Mouse (Mus musculus) lung, embryonic 16.5 days (tissue): Measurements from ENCODE around the gene Peli1. TPM values are rescaled to one million over a fixed set of nuclear protein-coding genes. Genes with fewer than 3 reads are reported as not detected.

Experiments
- ATAC-seq: fragments of 200-750 bp; cut with Nextera tagmentation; 2 replicates; pipeline ENCODE4 v1.8.0; 2017; ENCODE audit warnings: low read depth, mild to moderate bottlenecking, moderate library complexity
- H3K27ac ChIP-seq: fragments of 300-500 bp; sonication (generic); 2 replicates; pipeline ENCODE4 v1.5.1; 2014; ENCODE audit warnings: mild to moderate bottlenecking, control low read depth, low read length
- H3K27me3 ChIP-seq: fragments of 300-500 bp; sonication (generic); 2 replicates; pipeline ENCODE4 v1.6.1; 2014; ENCODE audit warnings: low read depth, low read length, mixed read lengths; ENCODE audit not compliant: control insufficient read depth, insufficient read depth
- H3K36me3 ChIP-seq: fragments of 300-500 bp; sonication (generic); 2 replicates; pipeline ENCODE4 v1.6.1; 2014; ENCODE audit warnings: low read length; ENCODE audit not compliant: control insufficient read depth, insufficient read depth
- H3K4me1 ChIP-seq: fragments of 300-500 bp; sonication (generic); replicated peaks from 2 replicates; pipeline ENCODE4 v1.6.1; 2014; ENCODE audit warnings: low read length, mixed read lengths; ENCODE audit not compliant: control insufficient read depth, insufficient read depth
- H3K4me2 ChIP-seq: fragments of 300-500 bp; sonication (generic); 2 replicates; pipeline ENCODE4 v1.6.1; 2014; ENCODE audit warnings: low read depth, low read length, control low read depth
- H3K4me3 ChIP-seq: fragments of 300-500 bp; sonication (generic); 2 replicates; pipeline ENCODE4 v1.5.1; 2014; ENCODE audit warnings: mild to moderate bottlenecking, low read length, control low read depth
- H3K9ac ChIP-seq: fragments of 300-500 bp; sonication (generic); 2 replicates; pipeline ENCODE4 v1.6.1; 2014; ENCODE audit warnings: low read length, control low read depth
- H3K9me3 ChIP-seq: fragments of 300-500 bp; sonication (generic); 2 replicates; pipeline ENCODE4 v1.6.1; 2016; ENCODE audit warnings: low read length; ENCODE audit not compliant: control insufficient read depth
- WGBS: fragments of 180-500 bp; shearing (Covaris S2); extraction: QIAGEN DNeasy Blood & Tissue Kit; methylation state at CpG from one replicate; pipeline ENCODE4 v1.1.7; 2014; 5-methylcytosine and 5-hydroxymethylcytosine counted together
- polyA plus RNA-seq: library from polyadenylated mRNA; unstranded; fragments of >200 nt; fragmentation: Nextera tagmentation; extraction: Ambion mirVana; gene quantifications from 2 replicates; pipeline ENCODE4 v1.2.1, GENCODE M21; 2015

Peli1 gene
- polyA plus RNA-seq, 1 experiment from 2014 or later: 49.4 TPM

GRCm38 (mm10) chr11:21088356-21088755 is 2.7 kb upstream of the Peli1 start:
- Histone ChIP-seq H3K4me3 (no peak overlapping the region), H3K4me1 (no peaks in the 10 kb centered on the region), H3K9ac (no peak overlapping the region), H3K4me2 (no peak overlapping the region), H3K36me3 (no peaks in the 10 kb centered on the region), H3K27me3 (no peaks in the 10 kb centered on the region), H3K9me3 (no peaks in the 10 kb centered on the region), H3K27ac (no peak overlapping the region)
- 52% methylated on average over 2 of the region's 2 CpGs for WGBS
- ATAC-seq: no peak

GRCm38 (mm10) chr11:21089571-21089970 is 1.5 kb upstream of the Peli1 start:
- Histone ChIP-seq H3K9ac (no peak overlapping the region), H3K9me3 (no peaks in the 10 kb centered on the region), H3K4me2 (no peak overlapping the region), H3K27ac (no peak overlapping the region), H3K36me3 (no peaks in the 10 kb centered on the region), H3K4me3 (no peak overlapping the region), H3K27me3 (no peaks in the 10 kb centered on the region), H3K4me1 (peaks cover 6% of the 10 kb centered on the region)
- ATAC-seq: no peak
- WGBS: 25% methylated on average over 4 of the region's 4 CpGs

GRCm38 (mm10) chr11:21091428-21092405 is 626 bp downstream of the Peli1 start:
- Histone ChIP-seq H3K27me3 (no peaks in the 10 kb centered on the region), H3K4me3 (peak overlapping the region; percentile 86), H3K4me2 (peak overlapping the region; percentile 65), H3K9me3 (no peaks in the 10 kb centered on the region), H3K36me3 (no peaks in the 10 kb centered on the region), H3K27ac (peak overlapping the region; percentile 99), H3K9ac (peak overlapping the region; percentile 98), H3K4me1 (peaks cover 15% of the 10 kb centered on the region)
- 0% methylated on average over 38 of the region's 99 CpGs for WGBS
- peak; percentile 64 for ATAC-seq

GRCm38 (mm10) chr11:21092621-21093020 is 1.5 kb downstream of the Peli1 start:
- peak overlapping the region; percentile 68 for H3K9ac ChIP-seq
- peaks cover 15% of the 10 kb centered on the region for H3K4me1 ChIP-seq
- peak overlapping the region; percentile 86 for H3K4me3 ChIP-seq
- H3K9me3 ChIP-seq: no peaks in the 10 kb centered on the region
- ATAC-seq: no peak
- H3K36me3 ChIP-seq: no peaks in the 10 kb centered on the region
- peak overlapping the region; percentile 65 for H3K4me2 ChIP-seq
- H3K27ac ChIP-seq: 0 out of 2 replicates have a peak overlapping the region, but pooled peaks have one; percentile 33
- no peaks in the 10 kb centered on the region for H3K27me3 ChIP-seq
- WGBS: 7% methylated on average over 7 of the region's 7 CpGs

GRCm38 (mm10) chr11:21093081-21093815 is 2.2 kb downstream of the Peli1 start:
- WGBS: 23% methylated on average over 3 of the region's 3 CpGs
- H3K36me3 ChIP-seq: no peaks in the 10 kb centered on the region
- H3K4me2 ChIP-seq: peak overlapping the region; percentile 38
- H3K27ac ChIP-seq: no peak overlapping the region
- H3K9me3 ChIP-seq: no peaks in the 10 kb centered on the region
- H3K27me3 ChIP-seq: no peaks in the 10 kb centered on the region
- H3K9ac ChIP-seq: peak overlapping the region; percentile 38; the same call in 1 of the 2 replicates
- ATAC-seq: no peak
- peaks cover 15% of the 10 kb centered on the region for H3K4me1 ChIP-seq
- peak overlapping the region; percentile 32 for H3K4me3 ChIP-seq

- WGBS: 90% methylated on average over 2 of the region's 2 CpGs
- Histone ChIP-seq H3K4me2 (no peak overlapping the region), H3K36me3 (no peaks in the 10 kb centered on the region), H3K9ac (no peak overlapping the region), H3K4me3 (no peak overlapping the region), H3K9me3 (no peaks in the 10 kb centered on the region), H3K27ac (no peak overlapping the region), H3K27me3 (no peaks in the 10 kb centered on the region), H3K4me1 (peaks cover 18% of the 10 kb centered on the region)
- no peak for ATAC-seq
These were observed 5.5 kb downstream of the Peli1 start for GRCm38 (mm10) chr11:21096590-21096989.

- Histone ChIP-seq H3K9ac (no peak overlapping the region), H3K4me1 (peaks cover 18% of the 10 kb centered on the region), H3K4me3 (no peak overlapping the region), H3K9me3 (no peaks in the 10 kb centered on the region), H3K36me3 (no peaks in the 10 kb centered on the region), H3K4me2 (no peak overlapping the region), H3K27me3 (no peaks in the 10 kb centered on the region), H3K27ac (no peak overlapping the region)
- ATAC-seq: no peak
- 79% methylated on average over 2 of the region's 2 CpGs for WGBS
These were observed 7.4 kb downstream of the Peli1 start for GRCm38 (mm10) chr11:21098457-21098856.

- H3K36me3 ChIP-seq: no peaks in the 10 kb centered on the region
- H3K4me2 ChIP-seq: no peak overlapping the region
- ATAC-seq: no peak
- peaks cover 12% of the 10 kb centered on the region for H3K4me1 ChIP-seq
- no peak overlapping the region for H3K27ac ChIP-seq
- no peaks in the 10 kb centered on the region for H3K9me3 ChIP-seq
- H3K4me3 ChIP-seq: no peak overlapping the region
- no peaks in the 10 kb centered on the region for H3K27me3 ChIP-seq
- no peak overlapping the region for H3K9ac ChIP-seq
- WGBS: 100% methylated on average over 1 of the region's 1 CpGs
These were observed 9.6 kb downstream of the Peli1 start for GRCm38 (mm10) chr11:21100704-21101103.

- no peak overlapping the region for H3K4me2 ChIP-seq
- H3K9ac ChIP-seq: no peak overlapping the region
- no peak for ATAC-seq
- WGBS: 71% methylated on average over 4 of the region's 4 CpGs
- H3K36me3 ChIP-seq: no peaks in the 10 kb centered on the region
- peaks cover 8% of the 10 kb centered on the region for H3K4me1 ChIP-seq
- no peaks in the 10 kb centered on the region for H3K9me3 ChIP-seq
- no peaks in the 10 kb centered on the region for H3K27me3 ChIP-seq
- H3K27ac ChIP-seq: no peak overlapping the region
- no peak overlapping the region for H3K4me3 ChIP-seq
These were observed 10.2 kb downstream of the Peli1 start for GRCm38 (mm10) chr11:21101286-21101685.
